Mouse (Mus musculus): ENCODE data around the gene Slc35e3. TPM values are rescaled to one million over a fixed set of nuclear protein-coding genes. Genes with fewer than 3 reads are reported as not detected.

The Slc35e3 gene
- polyA plus RNA-seq, 1 experiment from 2014 or later, result 31.7 TPM

GRCm38 (mm10) chr10:117731244-117732101 lies 14.7 kb downstream of the Slc35e3 start:
- ATAC-seq (replicated peaks), result no peak
- Histone ChIP-seq H3K9me3 (no peaks in the 10 kb centered on the region), H3K27ac (replicated peaks) (no peak overlapping the region), H3K4me2 (replicated peaks) (no peak overlapping the region), H3K4me3 (no peak overlapping the region), H3K4me1 (no peaks in the 10 kb centered on the region), H3K27me3 (no peaks in the 10 kb centered on the region), H3K9ac (replicated peaks) (no peak overlapping the region), H3K36me3 (peaks cover 6% of the 10 kb centered on the region; the same call in 1 of the 2 replicates)
- 60% methylated on average over 15 of the region's 15 CpGs for WGBS

GRCm38 (mm10) chr10:117730637-117731203 lies 15.4 kb downstream of the Slc35e3 start:
- Histone ChIP-seq H3K4me3 (no peak overlapping the region), H3K9me3 (no peaks in the 10 kb centered on the region), H3K27me3 (no peaks in the 10 kb centered on the region), H3K4me1 (no peaks in the 10 kb centered on the region), H3K9ac (replicated peaks) (no peak overlapping the region), H3K4me2 (replicated peaks) (no peak overlapping the region), H3K36me3 (peaks cover 3% of the 10 kb centered on the region; the same call in 1 of the 2 replicates), H3K27ac (replicated peaks) (no peak overlapping the region)
- no peak for ATAC-seq (replicated peaks)
- 91% methylated on average over 12 of the region's 12 CpGs for WGBS

- WGBS, result 96% methylated on average over 7 of the region's 7 CpGs
- H3K9me3 ChIP-seq, result no peaks in the 10 kb centered on the region
- H3K9ac ChIP-seq (replicated peaks), result no peak overlapping the region
- no peak overlapping the region for H3K4me3 ChIP-seq
- H3K27me3 ChIP-seq, result no peaks in the 10 kb centered on the region
- ATAC-seq (replicated peaks), result no peak
- H3K4me1 ChIP-seq, result no peaks in the 10 kb centered on the region
- peaks cover 3% of the 10 kb centered on the region; the same call in 1 of the 2 replicates for H3K36me3 ChIP-seq
- H3K4me2 ChIP-seq (replicated peaks), result no peak overlapping the region
- H3K27ac ChIP-seq (replicated peaks), result no peak overlapping the region
Observed at GRCm38 (mm10) chr10:117730140-117730539, 16.0 kb downstream of the Slc35e3 start.

GRCm38 (mm10) chr10:117729139-117729814 lies 16.9 kb downstream of the Slc35e3 start:
- Histone ChIP-seq H3K9me3 (no peaks in the 10 kb centered on the region), H3K4me2 (replicated peaks) (no peak overlapping the region), H3K9ac (replicated peaks) (no peak overlapping the region), H3K27me3 (no peaks in the 10 kb centered on the region), H3K4me3 (no peak overlapping the region), H3K27ac (replicated peaks) (no peak overlapping the region), H3K36me3 (peaks cover 3% of the 10 kb centered on the region; the same call in 1 of the 2 replicates), H3K4me1 (no peaks in the 10 kb centered on the region)
- 81% methylated on average over 11 of the region's 11 CpGs for WGBS
- ATAC-seq (replicated peaks), result no peak

- no peaks in the 10 kb centered on the region for H3K9me3 ChIP-seq
- H3K4me2 ChIP-seq (replicated peaks), result no peak overlapping the region
- H3K36me3 ChIP-seq, result peaks cover 3% of the 10 kb centered on the region; the same call in 1 of the 2 replicates
- no peak overlapping the region for H3K27ac ChIP-seq (replicated peaks)
- H3K27me3 ChIP-seq, result no peaks in the 10 kb centered on the region
- ATAC-seq (replicated peaks), result no peak
- WGBS, result 87% methylated on average over 5 of the region's 5 CpGs
- H3K4me3 ChIP-seq, result no peak overlapping the region
- no peaks in the 10 kb centered on the region for H3K4me1 ChIP-seq
- no peak overlapping the region for H3K9ac ChIP-seq (replicated peaks)
Observed at GRCm38 (mm10) chr10:117728574-117728973, 17.6 kb downstream of the Slc35e3 start.

GRCm38 (mm10) chr10:117727518-117728110 lies 18.6 kb downstream of the Slc35e3 start:
- ATAC-seq (replicated peaks), result no peak
- H3K4me3 ChIP-seq, result no peak overlapping the region
- H3K4me2 ChIP-seq (replicated peaks), result no peak overlapping the region
- H3K9me3 ChIP-seq, result no peaks in the 10 kb centered on the region
- no peaks in the 10 kb centered on the region for H3K4me1 ChIP-seq
- no peak overlapping the region for H3K27ac ChIP-seq (replicated peaks)
- no peaks in the 10 kb centered on the region for H3K27me3 ChIP-seq
- H3K9ac ChIP-seq (replicated peaks), result no peak overlapping the region
- 70% methylated on average over 9 of the region's 9 CpGs for WGBS
- H3K36me3 ChIP-seq, result no peaks in the 10 kb centered on the region

- no peak overlapping the region for H3K4me3 ChIP-seq
- no peaks in the 10 kb centered on the region for H3K27me3 ChIP-seq
- 93% methylated on average over 4 of the region's 4 CpGs for WGBS
- H3K9me3 ChIP-seq, result no peaks in the 10 kb centered on the region
- H3K9ac ChIP-seq (replicated peaks), result no peak overlapping the region
- H3K4me2 ChIP-seq (replicated peaks), result no peak overlapping the region
- ATAC-seq (replicated peaks), result no peak
- no peak overlapping the region for H3K27ac ChIP-seq (replicated peaks)
- no peaks in the 10 kb centered on the region for H3K36me3 ChIP-seq
- H3K4me1 ChIP-seq, result no peaks in the 10 kb centered on the region
Observed at GRCm38 (mm10) chr10:117726888-117727385, 19.2 kb downstream of the Slc35e3 start.

- no peaks in the 10 kb centered on the region for H3K36me3 ChIP-seq
- no peak for ATAC-seq (replicated peaks)
- no peaks in the 10 kb centered on the region for H3K4me1 ChIP-seq
- H3K27me3 ChIP-seq, result no peaks in the 10 kb centered on the region
- 92% methylated on average over 4 of the region's 4 CpGs for WGBS
- no peak overlapping the region for H3K9ac ChIP-seq (replicated peaks)
- H3K9me3 ChIP-seq, result no peaks in the 10 kb centered on the region
- no peak overlapping the region for H3K4me3 ChIP-seq
- no peak overlapping the region for H3K4me2 ChIP-seq (replicated peaks)
- H3K27ac ChIP-seq (replicated peaks), result no peak overlapping the region
Observed at GRCm38 (mm10) chr10:117726350-117726749, 19.8 kb downstream of the Slc35e3 start.

GRCm38 (mm10) chr10:117725671-117726070 lies 20.5 kb downstream of the Slc35e3 start:
- no peak for ATAC-seq (replicated peaks)
- Histone ChIP-seq H3K27ac (replicated peaks) (no peak overlapping the region), H3K36me3 (no peaks in the 10 kb centered on the region), H3K9ac (replicated peaks) (no peak overlapping the region), H3K4me3 (no peak overlapping the region), H3K9me3 (no peaks in the 10 kb centered on the region), H3K27me3 (no peaks in the 10 kb centered on the region), H3K4me2 (replicated peaks) (no peak overlapping the region), H3K4me1 (no peaks in the 10 kb centered on the region)
- WGBS, result 80% methylated on average over 7 of the region's 7 CpGs

- H3K9ac ChIP-seq (replicated peaks), result no peak overlapping the region
- H3K27me3 ChIP-seq, result no peaks in the 10 kb centered on the region
- no peak overlapping the region for H3K4me3 ChIP-seq
- H3K4me2 ChIP-seq (replicated peaks), result no peak overlapping the region
- ATAC-seq (replicated peaks), result no peak
- no peaks in the 10 kb centered on the region for H3K36me3 ChIP-seq
- H3K9me3 ChIP-seq, result no peaks in the 10 kb centered on the region
- no peaks in the 10 kb centered on the region for H3K4me1 ChIP-seq
- no peak overlapping the region for H3K27ac ChIP-seq (replicated peaks)
- WGBS, result 95% methylated on average over 3 of the region's 3 CpGs
Observed at GRCm38 (mm10) chr10:117724804-117725361, 21.3 kb downstream of the Slc35e3 start.

GRCm38 (mm10) chr10:117724136-117724718 lies 21.9 kb downstream of the Slc35e3 start:
- no peaks in the 10 kb centered on the region for H3K9me3 ChIP-seq
- H3K4me2 ChIP-seq (replicated peaks), result no peak overlapping the region
- H3K36me3 ChIP-seq, result no peaks in the 10 kb centered on the region
- H3K4me3 ChIP-seq, result no peak overlapping the region
- H3K27ac ChIP-seq (replicated peaks), result no peak overlapping the region
- WGBS, result 79% methylated on average over 5 of the region's 5 CpGs
- H3K4me1 ChIP-seq, result no peaks in the 10 kb centered on the region
- no peak overlapping the region for H3K9ac ChIP-seq (replicated peaks)
- no peaks in the 10 kb centered on the region for H3K27me3 ChIP-seq
- ATAC-seq (replicated peaks), result no peak
